Mouse (Mus musculus): ENCODE results near the gene Gm8439. TPM values are rescaled to one million over a fixed set of nuclear protein-coding genes. Genes with fewer than 3 reads are reported as not detected.

Gene Gm8439
- polyA plus RNA-seq (2016; fragmentation: Nextera tagmentation; extraction: Ambion mirVana): not detected in 2 replicates

DNA sequence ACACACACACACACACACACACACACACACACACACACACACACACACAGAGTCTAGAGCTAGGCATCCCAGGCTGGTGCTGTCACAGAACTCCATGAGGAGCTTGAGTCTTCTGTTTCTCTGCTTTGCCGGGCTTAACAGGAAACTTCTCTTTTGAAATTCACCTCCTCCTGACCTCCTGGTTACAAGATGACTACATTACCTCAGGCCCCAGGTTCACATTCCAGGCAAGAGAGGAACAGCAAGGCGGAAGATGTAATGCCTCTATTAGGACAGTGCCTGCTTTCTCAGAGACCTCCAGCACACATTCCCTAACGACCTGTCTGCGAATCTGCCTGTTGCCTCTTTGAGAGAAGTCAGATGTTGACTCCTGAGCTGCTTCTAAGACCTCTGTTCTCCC lies at the start of gene Gm8439:
Gm8439 (plus strand) TSS at position 301 of the 400 bp plus-strand sequence.
- no peaks in the 10 kb centered on the region for H3K36me3 ChIP-seq
- whole genome bisulfite sequencing: 13% methylated on average over 4 of the region's 4 CpGs
- peaks cover 22% of the 10 kb centered on the region for H3K27me3 ChIP-seq
- no peak within 1 kb of the TSS for H3K4me2 ChIP-seq (replicated peaks)
- no peak within 1 kb of the TSS for H3K9ac ChIP-seq
- H3K9me3 ChIP-seq: no peaks in the 10 kb centered on the region
- H3K27ac ChIP-seq: no peak within 1 kb of the TSS
- H3K4me3 ChIP-seq: no peak within 1 kb of the TSS
- no peak for ATAC-seq (ENCODE audit: insufficient number of reproducible peaks, insufficient read depth, low FRiP score, low TSS enrichment)
- no peaks in the 10 kb centered on the region for H3K4me1 ChIP-seq

GRCm38 (mm10) chr4:120544896-120545295 lies 43.6 kb upstream of the Gm8439 start:
- no peaks in the 10 kb centered on the region for H3K4me1 ChIP-seq
- no peak overlapping the region for H3K4me3 ChIP-seq
- H3K36me3 ChIP-seq: peaks cover 94% of the 10 kb centered on the region
- 85% methylated on average over 1 of the region's 1 CpGs for WGBS
- no peak overlapping the region for H3K4me2 ChIP-seq (replicated peaks)
- H3K9me3 ChIP-seq: no peaks in the 10 kb centered on the region
- H3K27me3 ChIP-seq: no peaks in the 10 kb centered on the region
- no peak for ATAC-seq (ENCODE audit: insufficient number of reproducible peaks, insufficient read depth, low FRiP score, low TSS enrichment)
- H3K9ac ChIP-seq: no peak overlapping the region
- no peak overlapping the region for H3K27ac ChIP-seq

DNA sequence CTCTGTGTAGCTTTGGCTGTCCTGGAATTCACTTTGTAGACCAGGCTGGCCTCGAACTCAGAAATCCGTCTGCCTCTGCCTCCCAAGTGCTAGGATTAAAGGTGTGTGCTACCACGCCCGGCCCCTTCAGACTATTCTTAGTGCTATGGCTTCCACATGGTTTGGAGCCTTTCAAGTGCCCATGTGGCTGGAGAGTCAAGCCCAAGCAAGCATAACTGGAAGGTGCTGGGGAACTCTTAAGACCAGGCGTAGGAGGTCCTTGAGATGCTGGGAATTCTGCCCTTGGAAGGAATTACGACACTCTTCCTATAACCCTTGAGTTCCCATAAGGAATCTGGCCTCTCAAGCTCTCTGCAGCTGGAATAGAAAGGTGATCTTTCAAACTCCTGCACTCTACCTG lies 32.0 kb upstream of the Gm8439 start:
- no peaks in the 10 kb centered on the region for H3K4me1 ChIP-seq
- no peak overlapping the region for H3K4me3 ChIP-seq
- no peak overlapping the region for H3K27ac ChIP-seq
- H3K9me3 ChIP-seq: no peaks in the 10 kb centered on the region
- peaks cover 78% of the 10 kb centered on the region for H3K36me3 ChIP-seq
- WGBS: 95% methylated on average over 6 of the region's 6 CpGs
- H3K4me2 ChIP-seq (replicated peaks): no peak overlapping the region
- no peaks in the 10 kb centered on the region for H3K27me3 ChIP-seq
- no peak for ATAC-seq (ENCODE audit: insufficient number of reproducible peaks, insufficient read depth, low FRiP score, low TSS enrichment)
- no peak overlapping the region for H3K9ac ChIP-seq

GRCm38 (mm10) chr4:120565726-120566125 lies 22.8 kb upstream of the Gm8439 start:
- peaks cover 36% of the 10 kb centered on the region for H3K36me3 ChIP-seq

DNA sequence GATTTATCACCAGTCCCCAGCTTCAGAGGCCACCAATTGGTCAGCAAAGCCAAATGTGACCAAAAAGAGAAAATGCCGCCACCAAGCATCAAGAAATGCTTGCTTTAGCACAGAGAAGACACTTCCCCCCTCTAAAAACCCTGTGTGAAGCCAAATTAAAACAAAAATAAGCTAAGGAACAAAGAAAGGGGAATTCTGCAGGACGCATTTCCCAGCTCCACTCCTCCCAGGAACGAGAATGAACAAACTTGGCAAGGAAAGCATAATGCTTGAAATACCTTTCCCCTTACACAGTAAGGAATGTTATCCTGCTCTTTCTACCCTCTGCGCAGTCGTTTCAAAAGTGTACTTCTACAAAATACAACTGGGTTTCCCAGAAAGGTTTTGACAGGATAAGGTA lies 20.5 kb upstream of the Gm8439 start:
- Histone ChIP-seq H3K9me3 (no peaks in the 10 kb centered on the region), H3K4me3 (no peak overlapping the region), H3K27ac (peak overlapping the region; percentile 51; the same call in 1 of the 2 replicates), H3K4me1 (peaks cover 20% of the 10 kb centered on the region), H3K4me2 (replicated peaks) (peak overlapping the region; percentile 70), H3K9ac (0 out of 2 replicates have a peak overlapping the region, but pooled peaks have one; percentile 5), H3K27me3 (no peaks in the 10 kb centered on the region), H3K36me3 (peaks cover 19% of the 10 kb centered on the region)
- no peak for ATAC-seq (ENCODE audit: insufficient number of reproducible peaks, insufficient read depth, low FRiP score, low TSS enrichment)
- 48% methylated on average over 5 of the region's 5 CpGs for WGBS

More at GRCm38 (mm10) chr4:120565726-120566125, 22.8 kb upstream of the Gm8439 start:
- Histone ChIP-seq H3K9me3 (no peaks in the 10 kb centered on the region), H3K27ac (no peak overlapping the region), H3K27me3 (no peaks in the 10 kb centered on the region), H3K4me2 (replicated peaks) (no peak overlapping the region), H3K4me3 (no peak overlapping the region), H3K9ac (no peak overlapping the region), H3K4me1 (peaks cover 16% of the 10 kb centered on the region)
- ATAC-seq (ENCODE audit: insufficient number of reproducible peaks, insufficient read depth, low FRiP score, low TSS enrichment): no peak
- WGBS: 85% methylated on average over 2 of the region's 2 CpGs

GRCm38 (mm10) chr4:120569025-120569424 lies 19.5 kb upstream of the Gm8439 start:
- Histone ChIP-seq H3K4me3 (peak overlapping the region; percentile 63), H3K4me2 (replicated peaks) (peak overlapping the region; percentile 70), H3K9ac (peak overlapping the region; percentile 84), H3K9me3 (no peaks in the 10 kb centered on the region), H3K4me1 (peaks cover 20% of the 10 kb centered on the region), H3K27ac (no peak overlapping the region), H3K27me3 (no peaks in the 10 kb centered on the region), H3K36me3 (peaks cover 15% of the 10 kb centered on the region)
- 5% methylated on average over 4 of the region's 4 CpGs for WGBS
- ATAC-seq (ENCODE audit: insufficient number of reproducible peaks, insufficient read depth, low FRiP score, low TSS enrichment): no peak

- peak; percentile 96 for ATAC-seq (ENCODE audit: insufficient number of reproducible peaks, insufficient read depth, low FRiP score, low TSS enrichment)
- H3K9ac ChIP-seq: peak within 1 kb of the TSS; percentile 84
- H3K4me1 ChIP-seq: peaks cover 20% of the 10 kb centered on the region
- H3K27me3 ChIP-seq: no peaks in the 10 kb centered on the region
- no peaks in the 10 kb centered on the region for H3K9me3 ChIP-seq
- peak within 1 kb of the TSS; percentile 70 for H3K4me2 ChIP-seq (replicated peaks)
- peak within 1 kb of the TSS; percentile 63 for H3K4me3 ChIP-seq
- WGBS: under 1% methylated on average over 93 of the region's 97 CpGs
- H3K27ac ChIP-seq: peak within 1 kb of the TSS; percentile 87
- peaks cover 8% of the 10 kb centered on the region for H3K36me3 ChIP-seq
Measured at GRCm38 (mm10) chr4:120569486-120570437, 18.8 kb upstream of the Gm8439 start, which contains the start of gene Ctps. Gene Ctps (minus strand): TSS chr4:120570276.

DNA sequence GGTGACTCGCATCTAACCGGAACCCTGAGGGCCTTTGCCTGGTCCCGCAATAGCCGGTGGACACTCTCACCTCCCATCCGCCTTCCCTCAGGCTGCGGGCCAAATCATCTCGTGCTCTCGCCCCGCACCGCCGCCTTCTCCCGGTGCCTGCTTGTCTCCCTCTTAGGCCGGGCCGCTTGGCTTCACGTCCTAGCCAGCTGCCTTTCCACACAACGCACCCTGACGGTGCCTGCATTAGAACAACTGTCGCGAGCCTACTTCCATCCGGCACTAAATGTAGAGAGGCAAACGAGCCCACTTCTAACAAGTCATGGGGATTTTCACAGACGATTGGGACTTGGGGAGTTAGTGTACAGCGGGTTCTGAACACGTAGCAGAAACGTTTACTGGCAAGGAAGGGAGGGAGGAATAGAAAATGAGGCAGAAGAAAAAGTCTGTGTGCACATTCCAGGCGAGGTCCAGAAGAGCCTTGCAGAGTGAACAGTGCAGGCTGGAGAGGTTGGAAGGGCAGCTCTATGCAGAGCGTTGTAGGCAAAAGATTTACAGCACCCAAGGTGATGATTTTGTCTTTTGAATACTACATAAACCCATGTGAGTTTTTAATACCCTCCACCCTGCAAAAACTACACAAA lies 18.0 kb upstream of the Gm8439 start:
- Histone ChIP-seq H3K4me2 (replicated peaks) (peak overlapping the region; percentile 70), H3K4me1 (peaks cover 20% of the 10 kb centered on the region), H3K27me3 (no peaks in the 10 kb centered on the region), H3K9me3 (no peaks in the 10 kb centered on the region), H3K36me3 (0 out of 2 replicates have a peak, but pooled peaks cover 3% of the 10 kb centered on the region), H3K27ac (peak overlapping the region; percentile 87), H3K4me3 (peak overlapping the region; percentile 63), H3K9ac (peak overlapping the region; percentile 84)
- 2% methylated on average over 27 of the region's 27 CpGs for WGBS
- ATAC-seq (ENCODE audit: insufficient number of reproducible peaks, insufficient read depth, low FRiP score, low TSS enrichment): peak; percentile 62

- Histone ChIP-seq H3K4me3 (no peak overlapping the region), H3K4me1 (peaks cover 20% of the 10 kb centered on the region), H3K4me2 (replicated peaks) (peak overlapping the region; percentile 70), H3K9me3 (no peaks in the 10 kb centered on the region), H3K36me3 (0 out of 2 replicates have a peak, but pooled peaks cover 3% of the 10 kb centered on the region), H3K27me3 (no peaks in the 10 kb centered on the region), H3K9ac (no peak overlapping the region), H3K27ac (peak overlapping the region; percentile 87; the same call in 1 of the 2 replicates)
- 58% methylated on average over 3 of the region's 3 CpGs for WGBS
- no peak for ATAC-seq (ENCODE audit: insufficient number of reproducible peaks, insufficient read depth, low FRiP score, low TSS enrichment)
Measured at GRCm38 (mm10) chr4:120571070-120571464, 17.5 kb upstream of the Gm8439 start.

- 83% methylated on average over 3 of the region's 3 CpGs for WGBS
- no peak overlapping the region for H3K4me2 ChIP-seq (replicated peaks)
- H3K27ac ChIP-seq: no peak overlapping the region; the same call in 1 of the 2 replicates
- ATAC-seq (ENCODE audit: insufficient number of reproducible peaks, insufficient read depth, low FRiP score, low TSS enrichment): no peak
- H3K4me3 ChIP-seq: no peak overlapping the region
- H3K4me1 ChIP-seq: peaks cover 20% of the 10 kb centered on the region
- no peaks in the 10 kb centered on the region for H3K27me3 ChIP-seq
- H3K9ac ChIP-seq: no peak overlapping the region
- no peaks in the 10 kb centered on the region for H3K36me3 ChIP-seq
- no peaks in the 10 kb centered on the region for H3K9me3 ChIP-seq
Measured at GRCm38 (mm10) chr4:120571691-120572090, 16.9 kb upstream of the Gm8439 start.

DNA sequence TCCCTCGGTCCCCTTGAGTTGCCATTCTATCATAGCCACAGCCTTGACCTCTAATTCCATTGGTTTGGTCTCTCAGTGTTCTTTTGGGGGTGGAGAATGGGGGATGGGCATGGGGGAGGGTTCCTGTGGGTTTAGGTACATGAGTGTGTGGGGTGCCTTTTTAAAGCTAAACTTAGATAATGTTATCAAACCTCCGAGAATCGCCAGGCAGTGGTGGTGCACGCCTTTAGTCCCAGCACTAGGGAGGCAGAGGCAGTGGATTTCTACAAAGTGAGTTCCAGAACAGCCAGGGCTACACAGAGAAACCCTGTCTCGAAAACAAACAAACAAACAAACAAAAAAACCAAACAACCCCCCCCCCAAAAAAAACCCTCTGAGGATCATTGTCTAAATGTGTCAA lies 7.7 kb upstream of the Gm8439 start:
- 81% methylated on average over 5 of the region's 5 CpGs for WGBS
- no peak overlapping the region for H3K9ac ChIP-seq
- no peak overlapping the region for H3K4me2 ChIP-seq (replicated peaks)
- H3K27ac ChIP-seq: no peak overlapping the region
- no peaks in the 10 kb centered on the region for H3K4me1 ChIP-seq
- no peaks in the 10 kb centered on the region for H3K36me3 ChIP-seq
- H3K9me3 ChIP-seq: no peaks in the 10 kb centered on the region
- H3K4me3 ChIP-seq: no peak overlapping the region
- no peaks in the 10 kb centered on the region for H3K27me3 ChIP-seq
- ATAC-seq (ENCODE audit: insufficient number of reproducible peaks, insufficient read depth, low FRiP score, low TSS enrichment): no peak

Data from embryonic facial prominence, embryonic 12.5 days (tissue).